ENCODE assay signal across 27 mouse cellular contexts in the genomic region with DNA sequence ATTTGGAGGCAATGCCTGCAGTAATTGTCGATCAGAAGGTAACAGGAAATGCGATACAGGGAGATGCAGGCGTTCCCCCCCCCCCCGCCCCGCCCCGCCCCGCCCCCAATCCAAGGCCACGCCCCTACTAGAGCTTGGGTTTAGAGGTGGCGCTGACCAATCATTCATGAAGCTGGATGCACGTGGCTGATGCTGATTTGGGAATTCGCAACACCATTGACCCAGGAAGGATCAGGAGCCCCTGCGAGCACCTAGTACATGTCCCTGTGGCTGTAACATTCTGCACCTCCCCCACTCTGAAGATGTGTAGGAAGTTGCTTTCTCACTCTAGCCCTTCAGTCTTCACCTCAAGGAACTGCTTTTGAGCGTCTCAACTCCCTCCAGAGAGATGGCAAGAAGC.
DNase-seq lines count a peak whose midpoint lies in the region; ATAC-seq and TF ChIP-seq lines count a peak whose summit lies in the region.
"Had no signal": no experiment of that assay in that cellular context is flagged by ENCODE, and none has a peak within 500 bp of the region (broad histone marks: within the 10 kb centered on the region; RNA-seq: fewer than 3 reads in every experiment).

No protein-coding gene starts in this region.

- peaks cover 85% of the 10 kb centered on the region for H3K9me3 ChIP-seq in megakaryocyte, embryonic 14.5 days
- H3K9me3 ChIP-seq in E14TG2a.4 (ENCODE audit: low read length): peaks cover 42% of the 10 kb centered on the region
- H3K9me3 ChIP-seq: embryonic facial prominence, embryonic 12.5 days had no signal

- peaks cover 8% of the 10 kb centered on the region; the same call in 1 of the 2 replicates for H3K4me1 ChIP-seq in megakaryocyte, embryonic 14.5 days
- peaks cover 51% of the 10 kb centered on the region for H3K4me1 ChIP-seq in E14TG2a.4 (replicated peaks; ENCODE audit: low read depth, low read length)
- H3K4me1 ChIP-seq: embryonic facial prominence, embryonic 10.5 days; embryonic facial prominence, embryonic 12.5 days; forebrain, embryonic 10.5 days; forebrain, embryonic 12.5 days had no signal

- no peaks in the 10 kb centered on the region for H3K36me3 ChIP-seq in megakaryocyte, embryonic 14.5 days (replicated peaks; ENCODE audit: low read length)
- H3K36me3 ChIP-seq in E14TG2a.4 (ENCODE audit: insufficient read depth, low read length): peaks cover 86% of the 10 kb centered on the region
- H3K36me3 ChIP-seq: embryonic facial prominence, embryonic 10.5 days; embryonic facial prominence, embryonic 12.5 days; forebrain, embryonic 10.5 days; forebrain, embryonic 12.5 days; G1E had no signal

- no peak for ATAC-seq in megakaryocyte, adult 5-6 weeks (ENCODE audit: poor library complexity, severe bottlenecking)
- no peak for ATAC-seq in erythroblast, adult 5-6 weeks (replicated peaks; ENCODE audit: low FRiP score, poor library complexity, severe bottlenecking)
- ATAC-seq: CD4-positive, CD25-positive, alpha-beta regulatory T cell, adult 4 months; forebrain, embryonic 14.5 days; forebrain, embryonic 16.5 days; Patski had no signal

- DNase-seq in R1 (ENCODE audit: low read depth, low spot score): peak; percentile 90
- DNase-seq in ZHBTc4 (ENCODE audit: low read depth, low spot score): peak; percentile 84
- no peak for DNase-seq in layer of hippocampus, adult 11-12 months (ENCODE audit: low spot score)
- no peak for DNase-seq in adrenal gland, postnatal 14 days
- DNase-seq: adrenal gland, adult 2 months; adrenal gland, postnatal 10 days; adrenal gland, postnatal 36 days; B cell, adult 2 months; cerebellum, adult 11-12 months; cerebellum, adult 2 months; cerebellum, adult 9-10 months; cerebellum, postnatal 10 days had no signal

- TF ChIP-seq CTCF in E14TG2a.4 (conservative IDR thresholded peaks at IDR 0.05; ENCODE audit: low read length): no peak

- H3K4me3 ChIP-seq in megakaryocyte, embryonic 14.5 days (replicated peaks): peak overlapping the region; percentile 23
- H3K4me3 ChIP-seq in E14TG2a.4 (replicated peaks; ENCODE audit: low read length): peak overlapping the region; percentile 43
- H3K4me3 ChIP-seq: embryonic facial prominence, embryonic 10.5 days; embryonic facial prominence, embryonic 12.5 days; erythroblast, embryonic 14.5 days; forebrain, embryonic 10.5 days; forebrain, embryonic 12.5 days had no signal

- no peaks in the 10 kb centered on the region for H3K27me3 ChIP-seq in megakaryocyte, embryonic 14.5 days (replicated peaks)
- no peaks in the 10 kb centered on the region for H3K27me3 ChIP-seq in E14TG2a.4 (ENCODE audit: insufficient read depth, low read length)
- H3K27me3 ChIP-seq: CH12.LX; embryonic facial prominence, embryonic 12.5 days; forebrain, embryonic 12.5 days; Patski had no signal

Comparison
In these comparisons a context has a peak if more than half of its experiments do, and no peak if none do; other contexts are left out.
1. DNase-seq: peak in R1 (single experiment) and ZHBTc4 (single experiment); none in layer of hippocampus, adult 11-12 months (single experiment) and adrenal gland, postnatal 14 days (single experiment).